24 mouse cellular contexts compared by ENCODE assay signal in genomic region chr11:11667254-11667921, GRCm38 (mm10). TPM values are rescaled to one million over a fixed set of nuclear protein-coding genes. Genes with fewer than 3 reads are reported as not detected.
DNase-seq lines count a peak whose midpoint lies in the region; ATAC-seq and TF ChIP-seq lines count a peak whose summit lies in the region.
"Had no signal": no experiment of that assay in that cellular context is flagged by ENCODE, and none has a peak within 500 bp of the region (broad histone marks: within the 10 kb centered on the region; RNA-seq: fewer than 3 reads in every experiment).

No protein-coding gene starts in this region.

- H3K9me3 ChIP-seq in heart, postnatal 0 days (replicated peaks; ENCODE audit: control insufficient read depth, low read length), result no peaks in the 10 kb centered on the region
- no peaks in the 10 kb centered on the region for H3K9me3 ChIP-seq in liver, postnatal 0 days (ENCODE audit: low read length)
- no peaks in the 10 kb centered on the region for H3K9me3 ChIP-seq in hindbrain, embryonic 12.5 days (replicated peaks)
- H3K9me3 ChIP-seq: G1E; kidney, embryonic 15.5 days; limb, embryonic 12.5 days; lung, embryonic 15.5 days had no signal

- H3K27ac ChIP-seq in heart, postnatal 0 days (ENCODE audit: low read depth), result peak overlapping the region; percentile 1; the same call in 1 of the 2 replicates
- H3K27ac ChIP-seq in liver, postnatal 0 days (ENCODE audit: low read depth), result peak overlapping the region; percentile 60
- no peak overlapping the region for H3K27ac ChIP-seq in gastrocnemius, adult 2 months
- no peak overlapping the region for H3K27ac ChIP-seq in hindbrain, embryonic 12.5 days
- H3K27ac ChIP-seq: kidney, embryonic 15.5 days; left cerebral cortex, adult 2 months; limb, embryonic 12.5 days; lung, embryonic 15.5 days; stomach, postnatal 0 days had no signal

- TF ChIP-seq CTCF in heart, postnatal 0 days (IDR thresholded peaks at IDR 0.05; ENCODE audit: low read depth), result no peak
- no peak for TF ChIP-seq CTCF in liver, postnatal 0 days (IDR thresholded peaks at IDR 0.05; ENCODE audit: low read depth)
- no peak for TF ChIP-seq CTCF in gastrocnemius, adult 2 months (IDR thresholded peaks at IDR 0.05)

- H3K36me3 ChIP-seq in heart, postnatal 0 days (replicated peaks; ENCODE audit: control insufficient read depth, insufficient read depth, low read length), result no peaks in the 10 kb centered on the region
- no peaks in the 10 kb centered on the region for H3K36me3 ChIP-seq in liver, postnatal 0 days (replicated peaks; ENCODE audit: insufficient read depth, low read length)
- no peaks in the 10 kb centered on the region for H3K36me3 ChIP-seq in hindbrain, embryonic 12.5 days
- H3K36me3 ChIP-seq: G1E; kidney, embryonic 15.5 days; limb, embryonic 12.5 days; lung, embryonic 15.5 days had no signal

- no peak overlapping the region for H3K4me2 ChIP-seq in heart, postnatal 0 days (ENCODE audit: low read depth, low read length)
- no peak overlapping the region for H3K4me2 ChIP-seq in liver, postnatal 0 days (ENCODE audit: low read depth, low read length)
- no peak overlapping the region for H3K4me2 ChIP-seq in hindbrain, embryonic 12.5 days (replicated peaks)
- H3K4me2 ChIP-seq: kidney, embryonic 15.5 days; limb, embryonic 12.5 days; lung, embryonic 15.5 days had no signal

- 63% methylated on average over 4 of the region's 4 CpGs for WGBS in heart, postnatal 0 days
- 58% methylated on average over 4 of the region's 4 CpGs for WGBS in liver, postnatal 0 days (ENCODE audit: insufficient replicate concordance)
- WGBS in hindbrain, embryonic 12.5 days, result 85% methylated on average over 4 of the region's 4 CpGs

- no peak for ATAC-seq in heart, postnatal 0 days (ENCODE audit: insufficient read depth, low read depth)
- ATAC-seq in liver, postnatal 0 days, result no peak
- no peak for ATAC-seq in hindbrain, embryonic 12.5 days (ENCODE audit: low FRiP score)
- ATAC-seq: forebrain, postnatal 0 days had no signal

- intact Hi-C loops in heart, postnatal 14 days (cut with DNase I), result no loop called here
- intact Hi-C loops in gastrocnemius, adult 2 months (cut with DNase I), result no loop called here

- H3K27me3 ChIP-seq in heart, postnatal 0 days (ENCODE audit: control insufficient read depth, insufficient read depth, low read length), result no peaks in the 10 kb centered on the region
- no peaks in the 10 kb centered on the region for H3K27me3 ChIP-seq in liver, postnatal 0 days (ENCODE audit: insufficient read depth, low read length)
- no peaks in the 10 kb centered on the region for H3K27me3 ChIP-seq in hindbrain, embryonic 12.5 days
- H3K27me3 ChIP-seq: kidney, embryonic 15.5 days; limb, embryonic 12.5 days; lung, embryonic 15.5 days had no signal

- no peaks in the 10 kb centered on the region for H3K4me1 ChIP-seq in heart, postnatal 0 days (ENCODE audit: control insufficient read depth, insufficient read depth)
- H3K4me1 ChIP-seq in liver, postnatal 0 days (ENCODE audit: insufficient read depth), result no peaks in the 10 kb centered on the region
- no peaks in the 10 kb centered on the region for H3K4me1 ChIP-seq in hindbrain, embryonic 12.5 days
- H3K4me1 ChIP-seq: kidney, embryonic 15.5 days; limb, embryonic 12.5 days; lung, embryonic 15.5 days had no signal

- TF ChIP-seq EP300 in heart, postnatal 0 days (IDR thresholded peaks at IDR 0.05; ENCODE audit: low read depth), result no peak
- TF ChIP-seq EP300 in liver, postnatal 0 days (IDR thresholded peaks at IDR 0.05; ENCODE audit: low read depth), result no peak

- no peak overlapping the region for H3K9ac ChIP-seq in heart, postnatal 0 days (replicated peaks; ENCODE audit: low read depth, low read length)
- no peak overlapping the region for H3K9ac ChIP-seq in liver, postnatal 0 days (replicated peaks)
- no peak overlapping the region for H3K9ac ChIP-seq in hindbrain, embryonic 12.5 days
- H3K9ac ChIP-seq: forebrain, postnatal 0 days; kidney, embryonic 15.5 days; limb, embryonic 12.5 days; lung, embryonic 15.5 days had no signal

- DNase-seq in heart, postnatal 0 days (ENCODE audit: low spot score), result no peak
- DNase-seq in heart, postnatal 14 days, result no peak
- peak; percentile 32 for DNase-seq in thymus, postnatal 25 days
- DNase-seq in thymus, postnatal 10 days (ENCODE audit: low spot score in 2 of 2), result no peak
- DNase-seq in liver, postnatal 0 days, result no peak
- no peak for DNase-seq in gastrocnemius, adult 2 months
- DNase-seq in retina, embryonic 14.5 days (ENCODE audit: low spot score), result no peak
- DNase-seq: adrenal gland, adult 2 months; cerebellum, postnatal 25 days; forebrain, postnatal 0 days; gastrocnemius, postnatal 10 days; heart, postnatal 36 days; retina, postnatal 1 day had no signal

- H3K4me3 ChIP-seq in heart, postnatal 0 days (ENCODE audit: low read depth, low read length), result no peak overlapping the region
- H3K4me3 ChIP-seq in liver, postnatal 0 days (ENCODE audit: low read depth, low read length), result no peak overlapping the region
- H3K4me3 ChIP-seq in gastrocnemius, adult 2 months, result no peak overlapping the region
- no peak overlapping the region for H3K4me3 ChIP-seq in hindbrain, embryonic 12.5 days
- H3K4me3 ChIP-seq: kidney, embryonic 15.5 days; left cerebral cortex, adult 2 months; limb, embryonic 12.5 days; lung, embryonic 15.5 days had no signal

RNA-seq across cellular contexts. Expression of gene Ikzf1, which starts 17.4 kb away (rescaled TPM):
- 1.0 and 12.9 TPM in 2 replicates for total RNA-seq in heart, postnatal 0 days (2014; rRNA removed; ENCODE audit: low replicate concordance)
- 0.19 and 0.21 TPM in 2 replicates for polyA plus RNA-seq in heart, postnatal 0 days (2015; fragmentation: Nextera tagmentation; extraction: Ambion mirVana)
- 10 to 100 TPM in 1 of 2 experiments, 1 to 10 TPM in 1; 2.2 to 10.4 TPM for total RNA-seq in heart, postnatal 14 days (2021)
- polyA plus RNA-seq in liver, postnatal 0 days (2015; fragmentation: Nextera tagmentation; extraction: Ambion mirVana), result 11.6 and 12.5 TPM in 2 replicates
- under 1 TPM; 0.28 to 0.47 TPM for total RNA-seq in gastrocnemius, adult 2 months (2021)
- 0.94 and 2.0 TPM in 2 replicates for polyA plus RNA-seq in hindbrain, embryonic 12.5 days (2016; fragmentation: Nextera tagmentation; extraction: Ambion mirVana)

RNA-seq across cellular contexts. Expression of gene 4930512M02Rik, which starts 39.8 kb away (rescaled TPM):
- total RNA-seq in heart, postnatal 0 days (2014; rRNA removed; ENCODE audit: low replicate concordance), result not detected in 2 replicates
- not detected in 2 replicates for polyA plus RNA-seq in heart, postnatal 0 days (2015; fragmentation: Nextera tagmentation; extraction: Ambion mirVana)
- not detected for total RNA-seq in heart, postnatal 14 days (2021)
- polyA plus RNA-seq in liver, postnatal 0 days (2015; fragmentation: Nextera tagmentation; extraction: Ambion mirVana), result not detected in 2 replicates
- total RNA-seq in gastrocnemius, adult 2 months (2021), result not detected
- not detected in 2 replicates for polyA plus RNA-seq in hindbrain, embryonic 12.5 days (2016; fragmentation: Nextera tagmentation; extraction: Ambion mirVana)
- total RNA-seq: adrenal gland, adult 2 months; forebrain, postnatal 0 days; G1E; gastrocnemius, postnatal 10 days; heart, postnatal 36 days; left cerebral cortex, adult 2 months; megakaryocyte-erythroid progenitor cell, adult 5-6 weeks; monocyte, adult 5-6 weeks had no signal
- polyA plus RNA-seq: adrenal gland, adult 2 months; embryonic facial prominence, embryonic 11.5 days; forebrain, postnatal 0 days; G1E; kidney, embryonic 15.5 days; limb, embryonic 12.5 days; lung, embryonic 15.5 days; neural tube, embryonic 14.5 days; stomach, postnatal 0 days had no signal

Comparison
In these comparisons a context has a peak if more than half of its experiments do, and no peak if none do; other contexts are left out.
1. H3K27ac ChIP-seq: peak in heart, postnatal 0 days (single experiment) and liver, postnatal 0 days (single experiment); none in gastrocnemius, adult 2 months (single experiment) and hindbrain, embryonic 12.5 days (single experiment).